Mouse (Mus musculus): Measurements from ENCODE around the gene Dnah17. TPM values are rescaled to one million over a fixed set of nuclear protein-coding genes. Genes with fewer than 3 reads are reported as not detected.

Dnah17 gene
- polyA plus RNA-seq, 1 experiment from 2014 or later: 0.04 TPM

DNA sequence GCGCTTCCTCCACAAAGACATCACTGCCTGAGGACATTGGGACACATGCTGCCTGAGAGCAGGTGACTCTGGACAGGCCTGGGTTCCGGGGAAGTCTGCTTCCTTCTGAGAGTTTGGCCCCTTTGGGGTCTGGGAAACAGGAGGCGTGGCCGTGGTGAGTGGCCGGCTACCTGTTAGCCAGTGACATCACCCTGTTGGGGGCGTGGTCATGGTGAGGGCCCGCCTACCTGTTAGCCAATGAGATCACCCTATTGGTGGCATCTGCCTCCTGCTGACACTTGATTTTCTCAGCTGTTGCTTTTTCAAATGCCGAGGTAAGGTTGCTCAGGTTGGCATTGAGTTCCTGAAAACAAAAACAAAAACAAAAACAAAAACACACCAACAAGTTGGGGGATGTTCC lies 80.8 kb downstream of the Dnah17 start:
- DNase-seq (ENCODE audit: low spot score): peak; percentile 46
- H3K4me1 ChIP-seq (replicated peaks; ENCODE audit: control insufficient read depth, insufficient read depth): no peaks in the 10 kb centered on the region
- H3K4me2 ChIP-seq (replicated peaks; ENCODE audit: low read depth): no peak overlapping the region
- no peaks in the 10 kb centered on the region for H3K9me3 ChIP-seq (ENCODE audit: control insufficient read depth, low read length)
- H3K36me3 ChIP-seq (ENCODE audit: control insufficient read depth, insufficient read depth, low read length): no peaks in the 10 kb centered on the region
- H3K9ac ChIP-seq (ENCODE audit: low read length): no peak overlapping the region
- 38% methylated on average over 8 of the region's 8 CpGs for WGBS
- no peaks in the 10 kb centered on the region for H3K27me3 ChIP-seq (ENCODE audit: control insufficient read depth, insufficient read depth, low read length)
- ATAC-seq (ENCODE audit: low FRiP score, low TSS enrichment): no peak; the same call in 1 of the 2 replicates
- TF ChIP-seq EP300 (optimal IDR thresholded peaks at IDR 0.05) (no peak), CTCF (IDR thresholded peaks at IDR 0.05; ENCODE audit: low read depth) (no peak)
- no peak overlapping the region for H3K27ac ChIP-seq (replicated peaks)
- H3K4me3 ChIP-seq (ENCODE audit: low read depth, low read length): no peak overlapping the region

GRCm38 (mm10) chr11:118043293-118043907 lies 87.0 kb downstream of the Dnah17 start:
- Histone ChIP-seq H3K27me3 (ENCODE audit: control insufficient read depth, insufficient read depth, low read length) (no peaks in the 10 kb centered on the region), H3K4me2 (replicated peaks; ENCODE audit: low read depth) (no peak overlapping the region), H3K27ac (replicated peaks) (peak overlapping the region; percentile 35; the same call in 1 of the 2 replicates), H3K4me3 (ENCODE audit: low read depth, low read length) (no peak overlapping the region), H3K36me3 (ENCODE audit: control insufficient read depth, insufficient read depth, low read length) (no peaks in the 10 kb centered on the region), H3K9ac (ENCODE audit: low read length) (no peak overlapping the region), H3K4me1 (replicated peaks; ENCODE audit: control insufficient read depth, insufficient read depth) (no peaks in the 10 kb centered on the region), H3K9me3 (ENCODE audit: control insufficient read depth, low read length) (no peaks in the 10 kb centered on the region)
- DNase-seq (ENCODE audit: low spot score): peak; percentile 87
- peak; percentile 82 for ATAC-seq (ENCODE audit: low FRiP score, low TSS enrichment)
- WGBS: 33% methylated on average over 14 of the region's 14 CpGs
- TF ChIP-seq EP300 (optimal IDR thresholded peaks at IDR 0.05) (no peak), CTCF (IDR thresholded peaks at IDR 0.05; ENCODE audit: low read depth) (peak; percentile 54)

DNA sequence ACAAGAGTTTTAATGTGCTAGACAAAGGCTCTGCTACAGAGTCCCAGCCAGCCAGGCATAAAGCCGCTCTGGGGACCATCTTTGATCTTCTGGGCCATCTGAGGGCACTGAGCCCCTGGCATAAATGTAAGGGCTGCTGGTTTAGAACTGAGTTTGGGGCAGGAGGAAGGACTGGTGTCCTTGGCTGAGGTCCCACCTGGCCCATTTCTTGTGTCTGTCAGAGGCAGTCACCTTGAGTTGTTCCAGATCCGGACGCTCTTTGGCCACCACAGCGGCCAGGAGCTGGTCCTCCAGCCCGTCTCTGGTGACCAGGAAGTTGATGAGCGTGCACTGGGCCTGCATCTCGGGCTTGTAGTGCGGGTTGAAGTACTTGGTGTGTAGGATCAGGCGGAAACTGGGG lies 87.6 kb downstream of the Dnah17 start:
- Histone ChIP-seq H3K4me2 (replicated peaks; ENCODE audit: low read depth) (no peak overlapping the region), H3K9ac (ENCODE audit: low read length) (no peak overlapping the region), H3K4me3 (ENCODE audit: low read depth, low read length) (no peak overlapping the region), H3K4me1 (replicated peaks; ENCODE audit: control insufficient read depth, insufficient read depth) (no peaks in the 10 kb centered on the region), H3K27ac (replicated peaks) (peak overlapping the region; percentile 35; the same call in 1 of the 2 replicates), H3K36me3 (ENCODE audit: control insufficient read depth, insufficient read depth, low read length) (no peaks in the 10 kb centered on the region), H3K9me3 (ENCODE audit: control insufficient read depth, low read length) (no peaks in the 10 kb centered on the region), H3K27me3 (ENCODE audit: control insufficient read depth, insufficient read depth, low read length) (no peaks in the 10 kb centered on the region)
- 85% methylated on average over 9 of the region's 9 CpGs for WGBS
- DNase-seq (ENCODE audit: low spot score) (no peak), ATAC-seq (ENCODE audit: low FRiP score, low TSS enrichment) (peak; percentile 19)
- TF ChIP-seq CTCF (IDR thresholded peaks at IDR 0.05; ENCODE audit: low read depth) (no peak), EP300 (optimal IDR thresholded peaks at IDR 0.05) (no peak)

DNA sequence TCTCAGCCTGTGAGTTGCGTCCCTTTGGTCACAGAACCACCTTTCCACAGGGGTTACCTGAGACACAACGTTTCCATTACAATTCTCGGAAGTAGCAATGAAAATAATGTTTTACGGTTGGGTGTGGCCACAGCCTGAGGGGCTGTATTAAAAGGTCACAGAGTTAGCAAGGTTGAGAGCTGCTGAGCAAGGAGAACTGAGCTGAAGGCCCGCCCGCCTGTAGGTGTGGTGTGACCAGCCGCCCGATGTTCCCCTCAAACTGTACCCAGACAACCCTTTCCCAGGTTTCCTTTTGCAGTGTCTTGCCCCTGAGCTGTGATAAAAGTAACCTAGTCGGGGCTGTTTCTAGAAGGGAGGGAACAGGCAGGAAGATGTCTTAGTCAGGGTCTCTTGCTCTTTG lies 95.4 kb downstream of the Dnah17 start:
- WGBS: 48% methylated on average over 9 of the region's 9 CpGs
- H3K27me3 ChIP-seq (ENCODE audit: control insufficient read depth, insufficient read depth, low read length): no peaks in the 10 kb centered on the region
- TF ChIP-seq CTCF (IDR thresholded peaks at IDR 0.05; ENCODE audit: low read depth): no peak
- TF ChIP-seq EP300 (optimal IDR thresholded peaks at IDR 0.05): no peak
- no peaks in the 10 kb centered on the region for H3K9me3 ChIP-seq (ENCODE audit: control insufficient read depth, low read length)
- no peak overlapping the region for H3K4me2 ChIP-seq (replicated peaks; ENCODE audit: low read depth)
- H3K9ac ChIP-seq (ENCODE audit: low read length): no peak overlapping the region
- DNase-seq (ENCODE audit: low spot score): no peak
- H3K4me3 ChIP-seq (ENCODE audit: low read depth, low read length): no peak overlapping the region
- no peaks in the 10 kb centered on the region for H3K4me1 ChIP-seq (replicated peaks; ENCODE audit: control insufficient read depth, insufficient read depth)
- H3K27ac ChIP-seq (replicated peaks): no peak overlapping the region
- ATAC-seq (ENCODE audit: low FRiP score, low TSS enrichment): no peak
- no peaks in the 10 kb centered on the region for H3K36me3 ChIP-seq (ENCODE audit: control insufficient read depth, insufficient read depth, low read length)

GRCm38 (mm10) chr11:118034395-118034794 lies 96.0 kb downstream of the Dnah17 start:
- no peaks in the 10 kb centered on the region for H3K27me3 ChIP-seq (ENCODE audit: control insufficient read depth, insufficient read depth, low read length)
- 74% methylated on average over 13 of the region's 13 CpGs for WGBS
- no peak overlapping the region for H3K4me2 ChIP-seq (replicated peaks; ENCODE audit: low read depth)
- no peaks in the 10 kb centered on the region for H3K36me3 ChIP-seq (ENCODE audit: control insufficient read depth, insufficient read depth, low read length)
- no peak overlapping the region for H3K9ac ChIP-seq (ENCODE audit: low read length)
- DNase-seq (ENCODE audit: low spot score) (no peak), ATAC-seq (ENCODE audit: low FRiP score, low TSS enrichment) (no peak)
- no peak overlapping the region for H3K27ac ChIP-seq (replicated peaks)
- TF ChIP-seq EP300 (optimal IDR thresholded peaks at IDR 0.05) (no peak), CTCF (IDR thresholded peaks at IDR 0.05; ENCODE audit: low read depth) (no peak)
- H3K9me3 ChIP-seq (ENCODE audit: control insufficient read depth, low read length): no peaks in the 10 kb centered on the region
- H3K4me1 ChIP-seq (replicated peaks; ENCODE audit: control insufficient read depth, insufficient read depth): no peaks in the 10 kb centered on the region
- no peak overlapping the region for H3K4me3 ChIP-seq (ENCODE audit: low read depth, low read length)

DNA sequence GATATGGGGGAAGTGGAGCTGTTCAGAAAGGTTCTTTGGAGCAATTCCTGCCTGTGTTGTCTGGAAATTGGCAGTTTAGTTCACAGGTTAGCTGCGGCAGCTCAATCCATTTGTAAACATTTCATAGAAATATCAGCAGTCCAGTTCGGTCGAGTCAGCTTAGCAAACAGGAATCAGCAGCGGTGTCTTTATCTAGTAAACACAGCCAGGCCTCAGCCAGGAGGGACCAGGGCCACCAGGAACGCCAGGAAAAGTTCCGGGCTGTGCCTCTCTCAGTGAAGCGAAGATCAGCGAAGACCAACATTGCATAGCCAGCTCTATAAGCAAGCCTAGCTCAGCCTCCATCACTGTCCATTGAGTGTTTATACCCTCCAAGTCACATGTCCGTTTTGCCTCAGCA lies 99.3 kb downstream of the Dnah17 start:
- H3K27me3 ChIP-seq (ENCODE audit: control insufficient read depth, insufficient read depth, low read length): no peaks in the 10 kb centered on the region
- H3K9me3 ChIP-seq (ENCODE audit: control insufficient read depth, low read length): no peaks in the 10 kb centered on the region
- peak; percentile 52 for DNase-seq (ENCODE audit: low spot score)
- H3K4me2 ChIP-seq (replicated peaks; ENCODE audit: low read depth): no peak overlapping the region
- H3K9ac ChIP-seq (ENCODE audit: low read length): no peak overlapping the region
- no peaks in the 10 kb centered on the region for H3K36me3 ChIP-seq (ENCODE audit: control insufficient read depth, insufficient read depth, low read length)
- TF ChIP-seq EP300 (optimal IDR thresholded peaks at IDR 0.05) (no peak), CTCF (IDR thresholded peaks at IDR 0.05; ENCODE audit: low read depth) (no peak)
- no peak overlapping the region for H3K27ac ChIP-seq (replicated peaks)
- H3K4me1 ChIP-seq (replicated peaks; ENCODE audit: control insufficient read depth, insufficient read depth): no peaks in the 10 kb centered on the region
- no peak overlapping the region for H3K4me3 ChIP-seq (ENCODE audit: low read depth, low read length)
- peak; percentile 55; the same call in 1 of the 2 replicates for ATAC-seq (ENCODE audit: low FRiP score, low TSS enrichment)
- WGBS: 59% methylated on average over 9 of the region's 9 CpGs

Measured in stomach, postnatal 0 days (tissue).